Mouse (Mus musculus) embryonic facial prominence, embryonic 11.5 days (tissue): ENCODE measurements at regions not wholly inside any gene's neighbourhood (a gene's known extent, or its start where the extent isn't known, plus 50 kb on each side); places are given as distances from the start of the nearest gene placed in this dataset.

Experiments
- ATAC-seq: fragments of 200-750 bp; cut with Nextera tagmentation; replicated peaks from 2 replicates; pipeline ENCODE4 v1.8.0; 2017; ENCODE audit warnings: low read depth; ENCODE audit not compliant: insufficient number of reproducible peaks, low FRiP score, low TSS enrichment
- DNase-seq: peaks from one replicate; pipeline ENCODE4 v3.0.0-alpha.2; 2015; ENCODE audit warnings: low spot score
- H3K27ac ChIP-seq: fragments of 300-500 bp; sonication (generic); replicated peaks from 2 replicates; pipeline ENCODE4 v1.5.1; 2014; ENCODE audit warnings: mild to moderate bottlenecking, low read depth, low read length, control low read depth
- H3K27me3 ChIP-seq: fragments of 300-500 bp; sonication (generic); 2 replicates; pipeline ENCODE4 v1.6.1; 2014; ENCODE audit warnings: mild to moderate bottlenecking, low read length, moderate library complexity, mixed read lengths; ENCODE audit not compliant: control insufficient read depth, insufficient read depth
- H3K36me3 ChIP-seq: fragments of 300-500 bp; sonication (generic); replicated peaks from 2 replicates; pipeline ENCODE4 v1.6.1; 2014; ENCODE audit warnings: low read depth, mild to moderate bottlenecking, low read length, moderate library complexity, mixed read lengths; ENCODE audit not compliant: control insufficient read depth, insufficient read depth
- H3K4me1 ChIP-seq: fragments of 300-500 bp; sonication (generic); 2 replicates; pipeline ENCODE4 v1.6.1; 2014; ENCODE audit warnings: low read length, mixed read lengths; ENCODE audit not compliant: control insufficient read depth, insufficient read depth
- H3K4me2 ChIP-seq: fragments of 300-500 bp; sonication (generic); 2 replicates; pipeline ENCODE4 v1.6.1; 2014; ENCODE audit warnings: low read depth, mild to moderate bottlenecking, control low read depth, low read length, moderate library complexity
- H3K4me3 ChIP-seq: fragments of 300-500 bp; sonication (generic); 2 replicates; pipeline ENCODE4 v1.5.1; 2014; ENCODE audit warnings: low read depth, low read length, control low read depth
- H3K9ac ChIP-seq: fragments of 300-500 bp; sonication (generic); replicated peaks from 2 replicates; pipeline ENCODE4 v1.6.1; 2014; ENCODE audit warnings: mild to moderate bottlenecking, control low read depth, low read length
- H3K9me3 ChIP-seq: fragments of 300-500 bp; sonication (generic); replicated peaks from 2 replicates; pipeline ENCODE4 v1.6.1; 2016; ENCODE audit warnings: mild to moderate bottlenecking, low read length, inconsistent platforms, mixed read lengths; ENCODE audit not compliant: control insufficient read depth
- WGBS: fragments of 180-500 bp; shearing (Covaris S2); extraction: QIAGEN DNeasy Blood & Tissue Kit; methylation state at CpG from one replicate; pipeline ENCODE4 v1.1.7; 2014; 5-methylcytosine and 5-hydroxymethylcytosine counted together

GRCm38 (mm10) chr14:106219293-106219797, 113.3 kb downstream of the Trim52 start:
- no peak overlapping the region for H3K4me2 ChIP-seq
- H3K36me3 ChIP-seq = no peaks in the 10 kb centered on the region
- H3K9me3 ChIP-seq = no peaks in the 10 kb centered on the region
- DNase-seq = no peak
- no peak overlapping the region for H3K27ac ChIP-seq
- H3K27me3 ChIP-seq = no peaks in the 10 kb centered on the region
- no peaks in the 10 kb centered on the region for H3K4me1 ChIP-seq
- 87% methylated on average over 5 of the region's 5 CpGs for WGBS
- ATAC-seq = no peak
- no peak overlapping the region for H3K4me3 ChIP-seq
- H3K9ac ChIP-seq = no peak overlapping the region

GRCm38 (mm10) chr14:106225401-106225800, 119.4 kb downstream of the Trim52 start:
- Histone ChIP-seq H3K27ac (no peak overlapping the region), H3K4me2 (no peak overlapping the region), H3K4me1 (no peaks in the 10 kb centered on the region), H3K9me3 (no peaks in the 10 kb centered on the region), H3K4me3 (no peak overlapping the region), H3K36me3 (no peaks in the 10 kb centered on the region), H3K27me3 (no peaks in the 10 kb centered on the region), H3K9ac (no peak overlapping the region)
- ATAC-seq = no peak
- WGBS = 66% methylated on average over 1 of the region's 1 CpGs
- no peak for DNase-seq

- ATAC-seq (no peak), DNase-seq (no peak)
- Histone ChIP-seq H3K4me3 (no peak overlapping the region), H3K9me3 (no peaks in the 10 kb centered on the region), H3K9ac (no peak overlapping the region), H3K4me1 (no peaks in the 10 kb centered on the region), H3K36me3 (no peaks in the 10 kb centered on the region), H3K4me2 (no peak overlapping the region), H3K27ac (no peak overlapping the region), H3K27me3 (no peaks in the 10 kb centered on the region)
- WGBS = 83% methylated on average over 5 of the region's 5 CpGs
Observed at GRCm38 (mm10) chr14:106241721-106242405, 135.9 kb downstream of the Trim52 start.

GRCm38 (mm10) chr14:106259396-106260108, 153.6 kb downstream of the Trim52 start:
- Histone ChIP-seq H3K27me3 (no peaks in the 10 kb centered on the region), H3K36me3 (no peaks in the 10 kb centered on the region), H3K9me3 (no peaks in the 10 kb centered on the region), H3K4me3 (no peak overlapping the region), H3K4me1 (no peaks in the 10 kb centered on the region), H3K27ac (no peak overlapping the region), H3K4me2 (no peak overlapping the region), H3K9ac (no peak overlapping the region)
- DNase-seq (no peak), ATAC-seq (no peak)
- WGBS = 49% methylated on average over 4 of the region's 4 CpGs

- Histone ChIP-seq H3K9ac (no peak overlapping the region), H3K27me3 (no peaks in the 10 kb centered on the region), H3K9me3 (no peaks in the 10 kb centered on the region), H3K4me1 (no peaks in the 10 kb centered on the region), H3K27ac (no peak overlapping the region), H3K36me3 (no peaks in the 10 kb centered on the region), H3K4me2 (no peak overlapping the region), H3K4me3 (no peak overlapping the region)
- ATAC-seq (no peak), DNase-seq (no peak)
- WGBS = 90% methylated on average over 3 of the region's 3 CpGs
Observed at GRCm38 (mm10) chr14:106265290-106265689, 159.3 kb downstream of the Trim52 start.

GRCm38 (mm10) chr14:106267679-106268561, 161.9 kb downstream of the Trim52 start:
- Histone ChIP-seq H3K9ac (no peak overlapping the region), H3K4me2 (no peak overlapping the region), H3K4me3 (no peak overlapping the region), H3K27me3 (no peaks in the 10 kb centered on the region), H3K27ac (no peak overlapping the region), H3K9me3 (no peaks in the 10 kb centered on the region), H3K4me1 (no peaks in the 10 kb centered on the region), H3K36me3 (no peaks in the 10 kb centered on the region)
- DNase-seq = no peak
- WGBS = 59% methylated on average over 12 of the region's 12 CpGs
- no peak for ATAC-seq

GRCm38 (mm10) chr14:106269680-106270079, 163.7 kb downstream of the Trim52 start:
- H3K4me3 ChIP-seq = no peak overlapping the region
- no peaks in the 10 kb centered on the region for H3K36me3 ChIP-seq
- 18% methylated on average over 6 of the region's 6 CpGs for WGBS
- H3K9me3 ChIP-seq = no peaks in the 10 kb centered on the region
- no peaks in the 10 kb centered on the region for H3K27me3 ChIP-seq
- peak overlapping the region; percentile 41; the same call in 1 of the 2 replicates for H3K27ac ChIP-seq
- DNase-seq = peak; percentile 85
- no peaks in the 10 kb centered on the region for H3K4me1 ChIP-seq
- no peak overlapping the region for H3K4me2 ChIP-seq
- ATAC-seq = peak; percentile 82; the same call in 1 of the 2 replicates
- H3K9ac ChIP-seq = no peak overlapping the region
